Mouse (Mus musculus): ENCODE data around the gene Gorasp2.

The Gorasp2 gene

DNA sequence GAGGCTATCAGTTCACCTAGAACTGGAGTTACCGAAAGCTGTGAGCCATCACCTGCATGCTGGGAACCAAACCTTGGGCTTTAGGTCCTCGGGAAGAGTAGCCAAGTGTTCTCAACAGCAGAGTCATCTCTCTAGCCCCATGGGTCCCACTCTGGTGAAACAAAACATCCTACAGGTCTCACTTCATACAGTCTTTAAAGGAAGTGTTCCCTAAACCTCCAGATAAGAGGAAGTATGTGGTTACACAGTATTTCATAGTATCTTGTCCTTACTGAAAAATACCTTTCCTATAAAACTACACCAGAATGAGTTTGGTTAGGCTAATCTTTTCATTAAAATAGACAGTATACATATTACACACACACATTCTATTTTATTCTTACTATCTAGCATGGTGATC, 81.2 kb downstream of the Gorasp2 start:
- in situ Hi-C loops (cut with MboI, MseI) = no loop called here

- in situ Hi-C loops (cut with MboI, MseI) = no loop called here
Measured at GRCm38 (mm10) chr2:70751655-70752054, 90.3 kb downstream of the Gorasp2 start.

DNA sequence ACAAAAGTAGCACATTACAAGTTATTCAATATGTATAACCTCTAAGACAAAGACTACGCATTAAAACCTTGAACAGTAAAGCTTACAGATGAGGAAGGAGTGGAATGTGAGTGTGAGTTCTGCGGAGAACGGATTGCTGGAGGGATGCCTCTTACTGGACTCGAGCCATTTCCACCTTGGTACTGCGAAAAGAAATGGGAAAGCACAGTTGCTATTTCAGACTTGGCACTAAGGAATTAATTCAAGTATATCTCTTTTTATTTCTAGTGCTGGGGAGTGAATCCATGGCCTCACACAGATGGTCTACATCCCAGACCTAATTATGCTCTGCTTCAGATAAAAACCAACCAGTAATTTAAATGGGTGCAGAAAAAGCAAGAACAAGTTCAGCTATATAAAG, 90.8 kb downstream of the Gorasp2 start:
- in situ Hi-C loops (cut with MboI, MseI) = no loop called here
